Mouse (Mus musculus) G1E (cell line): ENCODE measurements at regions not wholly inside any gene's neighbourhood (a gene's known extent, or its start where the extent isn't known, plus 50 kb on each side); places are given as distances from the start of the nearest gene placed in this dataset.
"Not testable (repeated sequence)": the region's sequence is repeated elsewhere in the genome, so short reads cannot be mapped to it uniquely, and the experiment has no call there.

Experiments
- ATAC-seq: 2 replicates; pipeline ENCODE4 v1.8.0; 2016; ENCODE audit warnings: mild to moderate bottlenecking; ENCODE audit not compliant: insufficient number of reproducible peaks, poor library complexity, low FRiP score, severe bottlenecking; ENCODE audit errors: extremely low read depth
- DNase-seq: peaks from one replicate; pipeline ENCODE4 v3.0.0; 2012; ENCODE audit warnings: low spot score
- H3K27me3 ChIP-seq: 2 replicates; pipeline ENCODE4 v1.6.1; 2012; ENCODE audit warnings: mild to moderate bottlenecking, low read length, inconsistent platforms; ENCODE audit not compliant: insufficient read depth
- H3K36me3 ChIP-seq: replicated peaks from 2 replicates; pipeline ENCODE3; 2012; ENCODE audit warnings: mild to moderate bottlenecking, inconsistent platforms
- H3K4me1 ChIP-seq: 2 replicates; pipeline ENCODE4 v1.6.1; 2012; ENCODE audit warnings: low read depth, low read length, inconsistent platforms, mixed read lengths; ENCODE audit not compliant: insufficient read depth
- H3K4me3 ChIP-seq: 2 replicates; pipeline ENCODE4 v1.5.1; 2012; ENCODE audit warnings: low read depth, mild to moderate bottlenecking, inconsistent platforms, low read length, moderate library complexity, mixed read lengths
- H3K9me3 ChIP-seq: replicated peaks from 2 replicates; pipeline ENCODE4 v1.6.1; 2012; ENCODE audit warnings: inconsistent platforms
- CTCF ChIP-seq: IDR thresholded peaks from 2 replicates; pipeline ENCODE4 v1.5.1; 2012; ENCODE audit warnings: low read depth, low read length, inconsistent platforms, mixed read lengths
- GATA1 ChIP-seq: IDR thresholded peaks from 2 replicates; pipeline ENCODE4 v1.6.1; 2012; ENCODE audit warnings: borderline replicate concordance, low read length, inconsistent platforms, mixed read lengths
- GATA2 ChIP-seq: IDR thresholded peaks from 2 replicates; pipeline ENCODE4 v1.6.1; 2012; ENCODE audit warnings: low read depth, low read length, inconsistent platforms, borderline replicate concordance
- POLR2AphosphoS5 ChIP-seq: IDR thresholded peaks from 2 replicates; pipeline ENCODE4 v1.6.1; 2012; ENCODE audit warnings: low read depth, low read length, inconsistent platforms; ENCODE audit not compliant: insufficient replicate concordance
- TAL1 ChIP-seq: conservative IDR thresholded peaks from 2 replicates; pipeline ENCODE4 v1.6.1; 2012; ENCODE audit warnings: low read depth, low read length, inconsistent platforms, mixed read lengths

DNA sequence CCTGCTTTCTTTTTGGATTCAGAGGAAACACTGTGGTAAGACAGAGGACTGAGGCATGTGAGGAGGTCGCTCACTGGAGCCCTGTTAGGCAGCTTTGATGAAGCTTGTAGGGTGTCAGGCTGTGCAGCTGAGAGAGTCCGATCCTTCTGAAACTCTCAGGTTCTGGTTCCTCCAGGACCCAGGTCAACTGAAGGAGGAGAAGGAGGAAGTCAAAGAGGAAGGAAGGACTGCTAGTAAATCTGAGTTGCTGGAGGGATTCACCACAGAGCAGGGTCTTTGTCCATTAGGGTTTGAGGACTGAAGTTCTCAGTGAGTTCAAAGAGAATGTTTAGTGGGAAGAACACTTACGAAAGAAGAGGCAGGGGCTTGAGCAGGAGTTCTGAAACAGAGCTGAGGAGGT lies 86.6 kb upstream of the Cpsf6 start:
- Histone ChIP-seq H3K36me3 (no peaks in the 10 kb centered on the region), H3K9me3 (no peaks in the 10 kb centered on the region), H3K27me3 (peaks cover under 1% of the 10 kb centered on the region; the same call in 1 of the 2 replicates), H3K4me1 (no peaks in the 10 kb centered on the region; the same call in 1 of the 2 replicates), H3K4me3 (no peak overlapping the region)
- DNase-seq, result no peak
- TF ChIP-seq GATA1, result no peak
- TF ChIP-seq GATA2, result no peak
- no peak for TF ChIP-seq CTCF
- TF ChIP-seq TAL1, result no peak
- no peak for TF ChIP-seq POLR2AphosphoS5
- ATAC-seq, result no peak

DNA sequence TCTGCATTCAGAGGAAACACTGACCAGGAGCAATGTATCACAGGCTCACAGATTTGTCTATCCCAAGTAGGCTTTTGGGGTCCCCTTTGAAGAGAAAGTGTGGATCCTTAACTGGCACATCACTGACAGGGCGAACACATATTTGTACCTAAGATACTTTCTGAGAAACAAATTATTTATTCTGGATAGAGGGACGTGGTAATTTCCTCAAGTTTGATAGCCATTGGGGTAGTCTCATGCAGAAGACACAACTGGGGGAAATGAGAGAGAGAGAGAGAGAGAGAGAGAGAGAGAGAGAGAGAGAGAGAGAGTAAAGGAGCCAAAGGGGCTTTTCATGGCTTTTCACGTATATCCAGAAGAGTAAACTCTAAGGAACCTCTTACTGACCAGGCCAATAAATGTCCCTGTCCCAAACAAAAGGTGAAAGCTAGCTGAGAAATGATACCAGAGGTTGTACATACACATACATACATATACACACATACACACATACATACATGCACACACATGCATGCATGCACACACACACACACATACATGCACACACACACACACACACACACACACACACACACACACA lies 85.9 kb upstream of the Cpsf6 start:
- Histone ChIP-seq H3K4me3 (no peak overlapping the region), H3K4me1 (peaks cover 3% of the 10 kb centered on the region; the same call in 1 of the 2 replicates), H3K27me3 (peaks cover 3% of the 10 kb centered on the region; the same call in 1 of the 2 replicates), H3K9me3 (no peaks in the 10 kb centered on the region), H3K36me3 (no peaks in the 10 kb centered on the region)
- DNase-seq (no peak), ATAC-seq (no peak)
- TF ChIP-seq GATA2 (no peak), POLR2AphosphoS5 (no peak), CTCF (no peak), GATA1 (no peak), TAL1 (no peak)

DNA sequence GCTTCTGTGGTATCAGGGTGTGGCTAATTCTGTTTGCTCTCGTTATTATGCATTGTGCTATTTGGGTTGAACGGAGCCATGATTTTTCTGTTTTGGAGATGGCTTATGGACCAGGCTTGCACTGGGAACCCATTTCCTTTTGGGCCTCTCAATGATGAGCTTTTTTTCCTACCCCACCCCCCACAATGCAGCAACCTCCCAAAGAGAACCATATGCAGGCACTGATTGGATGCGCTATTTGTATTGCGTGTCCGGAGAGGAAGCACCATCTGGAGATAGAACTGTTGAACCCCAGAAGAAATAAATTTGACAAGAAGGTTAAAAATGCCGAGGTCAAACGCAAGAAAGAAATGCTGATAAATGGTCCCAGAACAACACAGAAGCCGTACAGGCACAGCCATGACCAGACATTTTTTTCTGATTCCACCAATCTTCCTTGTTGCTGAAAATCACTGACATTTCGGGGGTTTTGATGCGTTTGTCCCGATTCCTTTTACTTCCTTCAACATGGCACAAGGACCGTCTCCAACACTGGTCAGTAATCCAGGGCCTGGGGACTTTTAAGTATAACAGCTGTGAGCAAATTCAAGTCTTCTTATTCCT lies 85.3 kb upstream of the Cpsf6 start:
- H3K4me3 ChIP-seq, result no peak overlapping the region
- DNase-seq (no peak), ATAC-seq (no peak)
- H3K9me3 ChIP-seq, result no peaks in the 10 kb centered on the region
- TF ChIP-seq TAL1 (no peak), GATA2 (no peak)
- peaks cover 3% of the 10 kb centered on the region; the same call in 1 of the 2 replicates for H3K27me3 ChIP-seq
- H3K4me1 ChIP-seq, result peaks cover 3% of the 10 kb centered on the region; the same call in 1 of the 2 replicates
- no peaks in the 10 kb centered on the region for H3K36me3 ChIP-seq

GRCm38 (mm10) chr10:117464331-117464730 lies 84.5 kb upstream of the Cpsf6 start:
- H3K36me3 ChIP-seq, H3K4me1 ChIP-seq, DNase-seq, H3K27me3 ChIP-seq, H3K4me3 ChIP-seq, ATAC-seq, H3K9me3 ChIP-seq: not testable (repeated sequence)

GRCm38 (mm10) chr10:117463636-117464035 lies 83.8 kb upstream of the Cpsf6 start:
- H3K36me3 ChIP-seq, result no peaks in the 10 kb centered on the region
- TF ChIP-seq GATA2 (no peak), CTCF (no peak), POLR2AphosphoS5 (no peak), GATA1 (no peak), TAL1 (no peak)
- H3K27me3 ChIP-seq, result peaks cover 3% of the 10 kb centered on the region; the same call in 1 of the 2 replicates
- H3K4me3 ChIP-seq, result no peak overlapping the region
- H3K4me1 ChIP-seq, result peaks cover 4% of the 10 kb centered on the region; the same call in 1 of the 2 replicates
- DNase-seq (no peak), ATAC-seq (no peak)
- no peaks in the 10 kb centered on the region for H3K9me3 ChIP-seq

DNA sequence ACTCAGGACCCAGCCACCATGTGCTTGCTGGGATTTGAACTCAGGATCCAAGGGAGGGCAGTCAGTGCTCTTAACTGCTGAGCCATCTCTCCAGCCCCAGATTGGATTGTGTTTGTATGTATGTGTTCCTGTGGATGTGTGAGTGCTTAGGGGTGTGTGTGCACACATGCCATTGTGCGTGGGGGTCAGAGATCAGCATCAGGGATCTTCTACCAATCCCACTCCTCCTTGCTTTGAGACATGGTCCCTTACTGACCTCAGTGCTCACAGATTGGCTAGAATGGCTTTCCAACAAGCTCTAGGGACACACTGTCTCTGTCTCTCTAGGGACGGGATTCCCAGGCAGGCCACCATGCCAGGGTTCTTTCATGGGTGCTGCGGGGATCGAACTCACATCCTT lies 83.1 kb upstream of the Cpsf6 start:
- no peak for DNase-seq
- H3K9me3 ChIP-seq, result no peaks in the 10 kb centered on the region
- peaks cover 3% of the 10 kb centered on the region; the same call in 1 of the 2 replicates for H3K27me3 ChIP-seq
- H3K36me3 ChIP-seq, result no peaks in the 10 kb centered on the region
- ATAC-seq, result no peak
- H3K4me1 ChIP-seq, result peaks cover 9% of the 10 kb centered on the region; the same call in 1 of the 2 replicates
- no peak overlapping the region for H3K4me3 ChIP-seq
- TF ChIP-seq TAL1 (no peak), GATA2 (no peak), POLR2AphosphoS5 (no peak), CTCF (no peak), GATA1 (no peak)
